Mouse (Mus musculus) cerebellum, adult 2 months (tissue): Measurements from ENCODE around the gene Npr1. TPM values are rescaled to one million over a fixed set of nuclear protein-coding genes. Genes with fewer than 3 reads are reported as not detected.

Experiments
- DNase-seq, 2 experiments: peaks; one replicate each; pipeline ENCODE4 v3.0.0; 2021
- H3K27ac ChIP-seq: fragments of 200-500 bp; 2 replicates; pipeline ENCODE4 v1.5.1; 2012; ENCODE audit warnings: low read length, control low read depth, inconsistent platforms; ENCODE audit not compliant: insufficient read depth
- H3K27me3 ChIP-seq: fragments of 200-500 bp; 2 replicates; pipeline ENCODE4 v1.6.1; 2012; ENCODE audit warnings: inconsistent platforms, mild to moderate bottlenecking, low read length, moderate library complexity; ENCODE audit not compliant: control insufficient read depth, insufficient read depth
- H3K4me1 ChIP-seq: fragments of 200-500 bp; 2 replicates; pipeline ENCODE4 v1.6.1; 2011; ENCODE audit warnings: low read length; ENCODE audit not compliant: control insufficient read depth, insufficient read depth
- H3K4me3 ChIP-seq: fragments of 200-500 bp; replicated peaks from 2 replicates; pipeline ENCODE3; 2011; ENCODE audit warnings: mild to moderate bottlenecking, low read depth, low read length, control low read depth; ENCODE audit not compliant: insufficient read depth
- CTCF ChIP-seq: fragments of 200-500 bp; IDR thresholded peaks from 2 replicates; pipeline ENCODE4 v1.5.1; 2011; ENCODE audit warnings: low read depth, mild to moderate bottlenecking, control low read depth, low read length, moderate library complexity, borderline replicate concordance; ENCODE audit not compliant: insufficient read depth
- POLR2A ChIP-seq: fragments of 200-500 bp; IDR thresholded peaks from 2 replicates; pipeline ENCODE4 v1.6.1; 2011; ENCODE audit warnings: low read length, control low read depth, borderline replicate concordance; ENCODE audit not compliant: insufficient read depth
- WGBS: fragments of 180-500 bp; shearing (Covaris S2); methylation state at CpG from one replicate; pipeline ENCODE4 v1.1.7; 2018; 5-methylcytosine and 5-hydroxymethylcytosine counted together
- polyA plus RNA-seq: library from polyadenylated mRNA; depleted of rRNA; stranded (reverse); fragments of >200 nt; gene quantifications from 2 replicates; pipeline ENCODE4 v1.2.3, GENCODE M21; 2012

The Npr1 gene
- polyA plus RNA-seq, 1 experiment, result 16.1 TPM

DNA sequence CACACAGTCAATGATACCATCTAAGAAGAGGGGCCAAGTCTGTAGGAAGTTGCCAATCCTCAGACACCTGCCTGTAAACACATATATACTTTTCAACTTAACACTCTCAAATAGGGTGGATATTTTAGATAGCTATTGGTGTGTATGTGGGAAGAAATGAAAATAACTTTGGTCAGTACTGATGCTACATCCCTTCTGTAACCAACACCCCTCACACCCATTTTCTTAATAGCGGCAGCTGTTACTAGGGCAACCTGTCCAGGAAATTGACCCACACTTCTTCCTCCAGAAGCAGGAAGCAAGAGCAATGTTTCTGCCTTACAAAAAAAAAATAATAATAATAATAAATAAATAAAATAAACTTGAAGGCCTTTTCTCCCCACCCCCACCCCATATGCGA, 33.3 kb downstream of the Npr1 start:
- no peaks in the 10 kb centered on the region for H3K27me3 ChIP-seq
- H3K4me1 ChIP-seq, result peaks cover 6% of the 10 kb centered on the region; the same call in 1 of the 2 replicates
- no peak for DNase-seq
- H3K27ac ChIP-seq, result no peak overlapping the region
- WGBS, result 11% methylated on average over 2 of the region's 2 CpGs
- no peak for TF ChIP-seq CTCF
- TF ChIP-seq POLR2A, result no peak
- peak overlapping the region; percentile 91 for H3K4me3 ChIP-seq

DNA sequence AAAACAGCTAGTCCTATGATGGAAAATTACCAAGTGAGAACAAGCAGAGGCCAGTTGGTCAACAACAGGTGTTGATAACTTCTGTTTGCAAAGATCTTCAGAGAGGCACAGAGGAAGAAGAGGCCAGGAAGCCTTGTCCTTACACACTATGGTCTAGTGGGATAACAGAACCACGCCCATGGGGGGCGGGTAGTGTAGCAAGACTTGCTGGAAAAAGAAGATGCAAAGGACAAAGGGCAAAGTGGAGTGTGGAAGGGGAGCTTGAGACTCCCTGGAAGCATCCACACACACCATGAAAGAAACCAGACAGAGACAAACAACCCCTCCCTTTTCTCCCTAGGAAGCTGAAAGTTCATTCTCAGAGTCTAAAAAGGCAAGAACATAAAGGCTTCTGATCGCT, 36.1 kb downstream of the Npr1 start:
- DNase-seq, result no peak
- peaks cover 6% of the 10 kb centered on the region; the same call in 1 of the 2 replicates for H3K4me1 ChIP-seq
- no peak overlapping the region for H3K4me3 ChIP-seq
- no peak overlapping the region for H3K27ac ChIP-seq
- 77% methylated on average over 3 of the region's 3 CpGs for WGBS
- no peaks in the 10 kb centered on the region for H3K27me3 ChIP-seq
- TF ChIP-seq CTCF (no peak), POLR2A (no peak)

DNA sequence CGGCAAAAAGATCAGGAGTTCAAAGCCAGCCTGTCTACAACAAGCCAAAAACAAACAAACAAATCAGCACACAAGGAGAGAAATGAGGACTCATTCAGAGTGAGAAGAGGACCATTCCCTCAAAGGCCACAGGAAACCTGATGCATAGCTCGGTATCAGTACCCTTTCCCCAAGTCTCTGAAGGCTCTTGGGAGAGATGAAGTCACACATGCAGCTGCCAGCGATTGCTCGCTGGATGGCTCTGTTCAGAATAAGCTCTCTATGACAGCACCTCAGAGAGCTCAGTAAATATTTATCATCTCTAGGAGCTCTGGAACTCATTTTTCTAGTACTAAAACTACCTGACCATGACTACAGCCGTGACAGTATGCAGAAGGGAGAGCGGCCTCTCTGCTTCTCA, 37.5 kb downstream of the Npr1 start:
- no peak for DNase-seq
- 84% methylated on average over 6 of the region's 6 CpGs for WGBS
- Histone ChIP-seq H3K4me1 (peaks cover 6% of the 10 kb centered on the region; the same call in 1 of the 2 replicates), H3K27ac (no peak overlapping the region), H3K4me3 (no peak overlapping the region), H3K27me3 (no peaks in the 10 kb centered on the region)
- TF ChIP-seq POLR2A (no peak), CTCF (no peak)

DNA sequence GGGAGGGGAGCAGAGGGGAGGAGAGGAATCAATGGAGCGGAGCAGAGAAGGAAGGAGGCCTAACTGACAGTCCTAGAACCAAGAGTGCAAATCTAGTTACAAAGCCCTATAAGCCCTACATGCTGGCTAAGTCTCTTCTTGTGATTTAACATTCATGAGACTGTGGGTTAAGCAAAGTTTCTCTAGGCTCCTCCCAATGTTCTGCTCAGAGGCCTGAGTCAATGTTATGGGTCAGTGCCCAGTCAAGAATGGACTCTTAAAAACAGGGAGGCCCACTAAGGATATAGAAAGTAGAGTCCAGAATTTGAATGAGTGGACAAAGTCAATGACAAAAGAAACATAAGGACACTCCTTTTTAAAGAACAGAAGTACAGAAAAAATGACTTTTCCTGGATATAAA, 38.1 kb downstream of the Npr1 start:
- Histone ChIP-seq H3K4me3 (no peak overlapping the region), H3K4me1 (peaks cover 6% of the 10 kb centered on the region; the same call in 1 of the 2 replicates), H3K27me3 (no peaks in the 10 kb centered on the region), H3K27ac (no peak overlapping the region)
- TF ChIP-seq CTCF, result no peak
- TF ChIP-seq POLR2A, result no peak
- no peak for DNase-seq
- WGBS, result 67% methylated on average over 1 of the region's 1 CpGs

DNA sequence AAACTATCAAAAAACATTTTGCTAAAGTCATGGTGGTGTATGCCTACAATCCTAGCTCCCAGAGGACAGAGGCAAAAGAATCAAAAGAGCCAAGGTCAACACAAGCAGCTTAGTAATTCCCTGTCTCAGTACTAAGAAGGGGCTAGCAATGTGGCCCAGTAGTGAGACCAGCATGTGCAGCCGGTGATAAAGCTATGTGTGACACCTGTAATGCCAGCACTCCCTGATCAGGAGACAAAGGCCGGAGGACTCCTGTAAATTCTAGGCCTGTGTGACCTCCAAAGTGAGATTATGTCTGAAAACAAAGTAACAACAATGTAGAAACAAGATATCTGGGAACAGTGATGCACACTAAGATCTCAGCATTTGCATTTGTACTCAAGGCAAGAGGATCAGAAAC, 40.2 kb downstream of the Npr1 start:
- Histone ChIP-seq H3K27ac (no peak overlapping the region), H3K4me3 (no peak overlapping the region), H3K4me1 (no peaks in the 10 kb centered on the region), H3K27me3 (no peaks in the 10 kb centered on the region)
- 90% methylated on average over 2 of the region's 2 CpGs for WGBS
- TF ChIP-seq CTCF (no peak), POLR2A (no peak)
- no peak for DNase-seq

DNA sequence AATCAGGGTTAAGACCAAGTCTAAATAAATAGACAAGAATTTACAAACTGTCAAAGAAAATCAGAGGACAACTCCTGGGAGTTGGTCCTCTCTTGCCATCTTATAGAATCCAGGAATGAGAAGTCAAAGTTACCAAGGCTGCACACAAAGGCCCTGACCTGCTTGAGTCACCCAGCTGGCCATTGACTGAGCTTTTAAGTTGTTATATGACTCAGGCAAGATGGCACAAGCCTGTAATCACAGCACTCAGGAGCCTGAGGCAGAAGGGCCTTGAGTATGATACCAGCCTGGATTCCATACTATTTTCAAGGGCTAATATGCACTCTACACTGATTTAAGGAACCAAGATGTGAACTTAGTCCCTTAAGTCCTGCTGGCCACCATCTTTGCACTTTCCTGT, 42.1 kb downstream of the Npr1 start:
- Histone ChIP-seq H3K4me1 (no peaks in the 10 kb centered on the region), H3K27me3 (no peaks in the 10 kb centered on the region), H3K4me3 (no peak overlapping the region), H3K27ac (no peak overlapping the region)
- no peak for DNase-seq
- TF ChIP-seq CTCF, result no peak
- TF ChIP-seq POLR2A, result no peak

DNA sequence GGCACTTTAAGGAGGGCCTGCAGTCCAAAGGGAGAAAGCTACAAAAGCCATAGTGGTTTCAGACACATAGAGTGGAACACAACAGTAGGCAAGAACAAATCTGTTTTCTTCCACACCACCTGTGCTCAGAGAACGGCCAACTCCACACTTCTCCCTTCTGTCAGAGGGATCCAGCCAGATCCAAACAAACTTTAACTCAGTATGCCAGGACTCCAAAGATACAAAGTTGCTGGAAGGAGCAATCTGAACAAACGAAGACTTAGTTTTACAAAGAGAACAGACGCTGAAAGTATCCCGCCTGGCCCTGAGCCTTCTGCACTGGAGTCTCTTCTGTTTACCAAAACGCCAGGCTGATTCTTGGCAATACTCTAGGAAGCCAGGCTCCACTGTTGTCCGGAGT, 45.0 kb downstream of the Npr1 start:
- no peak for DNase-seq
- H3K27ac ChIP-seq, result no peak overlapping the region
- WGBS, result 70% methylated on average over 6 of the region's 6 CpGs
- no peaks in the 10 kb centered on the region for H3K27me3 ChIP-seq
- no peak overlapping the region for H3K4me3 ChIP-seq
- TF ChIP-seq POLR2A (no peak), CTCF (no peak)
- no peaks in the 10 kb centered on the region for H3K4me1 ChIP-seq

DNA sequence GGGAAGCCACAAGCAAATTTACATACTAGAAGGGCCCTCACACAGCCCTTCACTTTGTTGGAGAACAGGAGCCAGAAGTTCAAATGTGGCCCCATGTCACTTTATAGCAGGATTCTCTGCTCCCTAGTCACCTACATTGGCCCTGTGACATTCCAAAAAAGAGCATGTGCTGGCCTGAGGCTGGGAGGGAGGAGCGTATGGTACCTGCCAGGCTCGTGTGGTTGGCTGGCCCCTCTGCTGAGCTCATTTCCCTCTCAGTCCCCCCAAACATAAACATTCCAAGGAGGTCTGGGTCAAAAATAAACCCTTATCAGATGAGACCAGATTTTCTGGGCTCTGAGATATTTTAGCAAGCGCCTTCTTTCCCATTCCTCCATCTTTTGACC, 52.7 kb downstream of the Npr1 start:
- H3K4me1 ChIP-seq, result no peaks in the 10 kb centered on the region
- H3K4me3 ChIP-seq, result no peak overlapping the region
- no peak overlapping the region for H3K27ac ChIP-seq
- TF ChIP-seq CTCF (no peak), POLR2A (no peak)
- no peaks in the 10 kb centered on the region for H3K27me3 ChIP-seq
- WGBS, result 82% methylated on average over 3 of the region's 3 CpGs
- DNase-seq, result no peak

DNA sequence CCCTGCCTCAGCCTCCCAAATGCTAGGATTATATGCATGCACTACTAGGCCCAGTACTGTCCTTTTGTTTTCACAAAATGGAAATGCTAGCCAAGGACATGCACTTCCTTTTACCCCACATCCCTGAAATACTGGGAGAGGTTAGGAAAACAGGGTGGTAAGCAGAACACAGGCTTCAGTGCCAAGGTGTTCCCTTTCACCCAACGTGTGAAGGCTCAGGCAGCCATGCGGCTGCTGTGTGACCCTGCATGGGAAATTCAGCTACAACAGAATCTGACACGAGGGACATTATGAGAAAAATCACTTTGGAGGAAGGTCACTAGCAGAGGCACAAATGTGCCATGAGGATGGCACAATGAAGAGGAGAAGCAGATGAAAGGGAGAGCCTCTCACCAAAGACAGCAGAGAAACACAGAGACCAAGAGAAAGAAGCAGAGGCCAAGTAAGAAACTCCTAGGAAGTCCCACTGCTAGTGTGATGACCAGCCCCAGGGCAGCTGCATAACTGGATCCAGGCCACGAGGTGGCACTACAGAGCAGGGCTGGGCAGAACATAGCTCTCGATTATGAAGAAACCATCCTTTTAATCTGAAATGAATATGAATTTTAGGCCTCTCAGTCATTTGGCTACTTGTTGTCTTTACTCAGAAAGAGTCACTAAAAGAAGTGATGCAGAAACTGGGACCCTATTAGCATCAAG, 53.2 kb downstream of the Npr1 start:
- 46% methylated on average over 5 of the region's 5 CpGs for WGBS
- Histone ChIP-seq H3K27ac (no peak overlapping the region), H3K4me3 (no peak overlapping the region), H3K4me1 (no peaks in the 10 kb centered on the region), H3K27me3 (no peaks in the 10 kb centered on the region)
- TF ChIP-seq POLR2A (no peak), CTCF (peak; percentile 92)
- peak; percentile 64 to 68 for DNase-seq
